Mouse (Mus musculus) lung, postnatal 0 days (tissue): ENCODE measurements at regions not wholly inside any gene's neighbourhood (a gene's known extent, or its start where the extent isn't known, plus 50 kb on each side); places are given as distances from the start of the nearest gene placed in this dataset.

Experiments used
- CTCF ChIP-seq: IDR thresholded peaks from 2 replicates; pipeline ENCODE4 v1.5.1; 2016; ENCODE audit warnings: antibody characterized with exemption, mild to moderate bottlenecking
- EP300 ChIP-seq: IDR thresholded peaks from 2 replicates; pipeline ENCODE4 v1.6.1; 2016; ENCODE audit warnings: antibody characterized with exemption, mild to moderate bottlenecking, control low read depth

DNA sequence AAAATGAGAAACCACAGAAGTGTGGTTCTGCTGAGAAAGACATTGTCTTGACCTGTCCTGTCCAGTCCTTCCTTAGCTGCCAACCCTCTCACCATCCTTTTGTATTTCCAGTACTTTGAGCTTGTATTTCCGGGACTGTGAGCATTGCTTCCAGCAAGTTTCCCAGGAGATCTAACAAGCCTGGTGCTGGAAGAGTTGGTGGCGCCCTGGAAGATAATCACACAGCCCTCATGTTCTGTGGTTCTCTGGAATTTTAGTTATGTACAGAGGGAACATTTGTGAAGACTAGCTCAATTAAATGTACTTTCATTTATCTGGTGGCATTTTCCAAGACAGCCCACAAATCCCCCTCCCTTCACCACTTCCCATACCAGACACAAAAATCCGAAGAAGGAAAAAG, 560.5 kb upstream of the Id4 start:
- TF ChIP-seq CTCF = no peak
- TF ChIP-seq EP300 = no peak
